9 mouse cellular contexts compared by ENCODE assay signal in genomic region chr3:78958781-78959180, GRCm38 (mm10).
A peak's percentile ranks its signal among the peaks of the same experiment; 100 is the strongest.
DNase-seq lines count a peak whose midpoint lies in the region; ATAC-seq and TF ChIP-seq lines count a peak whose summit lies in the region.
"Had no signal": no experiment of that assay in that cellular context is flagged by ENCODE, and none has a peak within 500 bp of the region (broad histone marks: within the 10 kb centered on the region; RNA-seq: fewer than 3 reads in every experiment).

No protein-coding gene starts in this region.

- H3K27me3 ChIP-seq in liver, embryonic 14.5 days (ENCODE audit: control insufficient read depth, insufficient read depth, low read length): no peaks in the 10 kb centered on the region
- H3K27me3 ChIP-seq in liver, embryonic 12.5 days (replicated peaks): no peaks in the 10 kb centered on the region; the same call in 1 of the 2 replicates
- H3K27me3 ChIP-seq: lung, embryonic 15.5 days had no signal

- TF ChIP-seq CTCF in liver, embryonic 14.5 days (IDR thresholded peaks at IDR 0.05; ENCODE audit: low read depth): peak; percentile 68

- no peaks in the 10 kb centered on the region for H3K9me3 ChIP-seq in liver, embryonic 14.5 days (ENCODE audit: control insufficient read depth, low read length)
- H3K9me3 ChIP-seq in liver, embryonic 12.5 days (replicated peaks): no peaks in the 10 kb centered on the region
- H3K9me3 ChIP-seq: lung, embryonic 15.5 days had no signal

- intact Hi-C loops in left cerebral cortex, postnatal 25 days (cut with DNase I): loop anchor here (1.0 to 5.0 kb wide), 3 partner anchors 239 to 628 kb away; no protein-coding TSS in a partner anchor

- H3K9ac ChIP-seq in liver, embryonic 14.5 days (replicated peaks): no peak overlapping the region
- no peak overlapping the region for H3K9ac ChIP-seq in liver, embryonic 12.5 days
- H3K9ac ChIP-seq: lung, embryonic 15.5 days had no signal

- H3K4me2 ChIP-seq in liver, embryonic 14.5 days (ENCODE audit: low read depth): no peak overlapping the region
- H3K4me2 ChIP-seq in liver, embryonic 12.5 days: no peak overlapping the region
- H3K4me2 ChIP-seq: lung, embryonic 15.5 days had no signal

- no peaks in the 10 kb centered on the region for H3K36me3 ChIP-seq in liver, embryonic 14.5 days (replicated peaks; ENCODE audit: control insufficient read depth, insufficient read depth, low read depth)
- no peaks in the 10 kb centered on the region for H3K36me3 ChIP-seq in liver, embryonic 12.5 days
- H3K36me3 ChIP-seq: lung, embryonic 15.5 days had no signal

- H3K4me3 ChIP-seq in liver, embryonic 14.5 days (ENCODE audit: insufficient read depth in 1 of 2, low read depth in 2 of 2, low read length in 2 of 2): no peak overlapping the region
- no peak overlapping the region for H3K4me3 ChIP-seq in liver, embryonic 12.5 days
- H3K4me3 ChIP-seq: lung, embryonic 15.5 days had no signal

- no peak overlapping the region for H3K27ac ChIP-seq in liver, embryonic 14.5 days
- no peak overlapping the region for H3K27ac ChIP-seq in liver, embryonic 12.5 days
- H3K27ac ChIP-seq: lung, embryonic 15.5 days had no signal

- 24% methylated on average over 1 of the region's 1 CpGs for WGBS in liver, embryonic 14.5 days (ENCODE audit: insufficient replicate concordance)
- 36% methylated on average over 1 of the region's 1 CpGs for WGBS in liver, embryonic 12.5 days (ENCODE audit: insufficient replicate concordance)

- DNase-seq in liver, embryonic 14.5 days (ENCODE audit: low read depth in 3 of 3, low spot score in 3 of 3): peak in 1 of 3 experiments; percentile 2
- peak; percentile 19 for DNase-seq in Muller cell, postnatal 12 days (ENCODE audit: inconsistent ontology term)
- DNase-seq in hindlimb bud, embryonic 11.5 days (ENCODE audit: extremely low spot score, low read depth, low spot score): peak; percentile 28
- DNase-seq in left cerebral cortex, postnatal 25 days (ENCODE audit: low spot score in 2 of 2): peak; percentile 61 to 72
- DNase-seq in retina, adult 2 months (ENCODE audit: low read depth, low spot score): peak; percentile 26
- no peak for DNase-seq in gastrocnemius, postnatal 25 days

- TF ChIP-seq EP300 in liver, embryonic 14.5 days (IDR thresholded peaks at IDR 0.05; ENCODE audit: low read depth): no peak

- no peak for ATAC-seq in liver, embryonic 14.5 days (ENCODE audit: insufficient read depth)
- ATAC-seq in liver, embryonic 12.5 days: no peak
- ATAC-seq in common myeloid progenitor, adult 5-6 weeks (replicated peaks; ENCODE audit: low read depth, poor library complexity, severe bottlenecking): peak; percentile 89

- no peaks in the 10 kb centered on the region for H3K4me1 ChIP-seq in liver, embryonic 14.5 days (replicated peaks; ENCODE audit: control insufficient read depth in 2 of 2, insufficient read depth in 2 of 2, low read length in 1 of 2)
- no peaks in the 10 kb centered on the region for H3K4me1 ChIP-seq in liver, embryonic 12.5 days
- H3K4me1 ChIP-seq: lung, embryonic 15.5 days had no signal
